Mouse (Mus musculus): Measurements from ENCODE around the gene Dnajc3. TPM values are rescaled to one million over a fixed set of nuclear protein-coding genes. Genes with fewer than 3 reads are reported as not detected.

The Dnajc3 gene
- polyA plus RNA-seq, 1 experiment from 2014 or later, result 73.5 TPM

DNA sequence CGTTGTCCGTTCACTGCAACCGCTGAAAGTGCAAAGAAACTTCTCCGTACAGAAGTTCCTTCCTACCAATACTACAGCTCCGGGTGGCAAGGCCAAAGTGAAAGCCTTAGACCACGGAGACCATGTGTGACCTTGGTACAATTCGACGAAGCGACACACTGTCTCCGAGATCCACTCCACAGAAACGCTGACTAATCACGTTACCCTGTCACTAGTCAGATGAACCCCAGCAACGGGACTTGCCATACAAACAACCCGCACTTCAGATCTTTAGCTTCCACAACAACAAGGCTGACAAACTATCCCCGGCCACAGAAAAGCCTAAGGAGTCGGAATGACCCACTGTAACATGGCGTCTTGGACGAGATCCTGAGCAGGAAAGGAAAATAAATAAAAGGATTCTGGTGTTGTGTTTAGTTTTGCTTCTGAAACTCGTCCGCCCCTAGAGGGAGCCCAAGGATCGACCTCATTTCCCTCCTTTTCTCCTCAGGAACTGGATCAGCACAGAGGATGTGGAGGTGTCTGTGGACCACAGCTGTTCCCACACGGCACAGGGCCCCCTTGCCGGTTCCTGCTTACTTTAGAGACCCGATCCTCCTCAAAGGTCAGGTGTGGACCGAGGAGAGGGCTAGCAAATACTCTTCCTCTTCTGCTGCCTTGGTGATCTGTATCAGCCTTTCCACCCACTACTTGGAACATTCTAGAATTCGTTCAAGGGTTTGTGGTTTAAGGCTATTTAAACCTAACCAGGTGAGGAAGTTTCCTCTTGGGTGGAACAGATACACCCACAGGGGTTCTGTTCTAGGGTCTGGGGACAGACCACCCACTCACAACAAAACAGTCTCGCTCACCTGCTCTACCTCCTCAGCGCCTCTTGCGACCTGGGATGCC lies 27.2 kb upstream of the Dnajc3 start:
- H3K27me3 ChIP-seq, result no peaks in the 10 kb centered on the region
- ChIA-PET POLR2A (no interaction called here), CTCF (interaction anchor here (0.7 to 0.9 kb wide), 2 partner anchors 67 to 90 kb away, joined by 3 to 4 read pairs; no protein-coding TSS in a partner anchor)
- in situ Hi-C loops (cut with MboI; ENCODE audit: low pct_unique_long_range_greater_than_20kb), result loop anchor here (5.0 kb wide), 1 partner anchor 57 kb away; no protein-coding TSS in a partner anchor
- peak; percentile 79 for TF ChIP-seq CTCF (IDR thresholded peaks at IDR 0.05)
- ATAC-seq (peak; percentile 71), DNase-seq (ENCODE audit: low read depth, low spot score) (no peak)

DNA sequence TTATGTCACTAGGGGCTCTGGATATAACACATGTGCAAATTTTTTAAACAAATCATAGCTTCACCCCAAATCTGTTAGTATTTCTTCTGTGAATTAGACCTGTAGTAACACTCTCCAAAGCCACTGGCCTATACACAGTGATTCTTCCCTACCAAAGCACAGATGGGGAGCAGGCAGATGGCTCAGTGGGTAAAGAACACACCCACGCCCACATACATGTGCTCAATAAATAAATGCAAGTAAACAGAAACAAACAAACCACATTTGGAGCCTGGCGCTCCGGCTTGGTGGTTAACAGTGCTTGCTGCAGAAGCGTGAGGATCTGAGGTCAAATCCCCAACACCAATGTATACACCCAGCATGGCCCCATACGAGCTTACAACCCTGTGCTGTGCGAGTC lies 26.3 kb upstream of the Dnajc3 start:
- no peak for DNase-seq (ENCODE audit: low read depth, low spot score)
- ChIA-PET CTCF (interaction anchor here (0.7 kb wide), 1 partner anchor 91 kb away, joined by 3 read pairs; no protein-coding TSS in a partner anchor), POLR2A (no interaction called here)
- ATAC-seq, result no peak
- no peak for TF ChIP-seq CTCF (IDR thresholded peaks at IDR 0.05)
- in situ Hi-C loops (cut with MboI; ENCODE audit: low pct_unique_long_range_greater_than_20kb), result loop anchor here (5.0 kb wide), 1 partner anchor 56 kb away; no protein-coding TSS in a partner anchor
- H3K27me3 ChIP-seq, result no peaks in the 10 kb centered on the region

DNA sequence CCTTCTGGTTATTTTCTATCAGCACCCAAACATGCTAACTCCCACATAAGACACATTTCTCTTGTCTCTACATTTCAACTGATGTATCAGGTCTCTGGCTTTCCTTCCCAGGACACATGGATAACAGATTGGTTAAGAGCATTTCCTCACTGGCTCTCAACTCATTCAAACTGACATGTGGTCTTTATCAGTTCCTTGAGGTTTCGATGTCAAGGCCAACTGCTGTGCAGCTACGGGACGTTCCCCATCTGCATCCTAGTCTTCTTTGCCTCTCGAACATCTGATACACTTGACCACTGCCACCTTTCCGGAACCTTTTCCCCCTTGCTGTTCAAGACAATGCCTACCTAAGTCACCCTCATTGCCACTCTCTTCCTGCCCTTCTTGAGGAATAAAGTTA lies 24.1 kb upstream of the Dnajc3 start:
- H3K27me3 ChIP-seq, result no peaks in the 10 kb centered on the region
- in situ Hi-C loops (cut with MboI; ENCODE audit: low pct_unique_long_range_greater_than_20kb), result loop anchor here (5.0 kb wide), 1 partner anchor 54 kb away; no protein-coding TSS in a partner anchor
- ATAC-seq, result no peak
- TF ChIP-seq CTCF (IDR thresholded peaks at IDR 0.05), result no peak
- ChIA-PET CTCF (no interaction called here), POLR2A (no interaction called here)
- DNase-seq (ENCODE audit: low read depth, low spot score), result no peak

DNA sequence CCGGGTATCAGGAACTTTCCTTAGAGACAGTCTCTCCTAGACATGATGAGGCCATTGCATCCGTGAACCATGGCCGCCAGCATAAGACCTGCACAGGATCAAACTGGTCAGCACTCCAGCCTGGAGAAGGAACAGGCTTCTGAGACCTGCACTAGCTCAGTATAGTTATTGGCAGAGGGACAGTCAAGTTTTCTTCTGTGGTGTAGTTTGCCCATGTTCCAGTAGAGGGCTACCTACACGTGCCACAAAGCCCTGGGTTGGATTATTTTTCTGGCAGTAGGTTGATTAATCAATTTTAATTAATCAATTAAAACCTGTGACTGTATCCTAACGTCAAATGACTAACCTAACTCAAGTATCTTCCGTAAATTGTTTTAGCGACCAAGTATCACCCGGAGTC lies 18.8 kb upstream of the Dnajc3 start:
- ATAC-seq (no peak), DNase-seq (ENCODE audit: low read depth, low spot score) (no peak)
- CTCF ChIA-PET, result no interaction called here
- POLR2A ChIA-PET, result no interaction called here
- H3K27me3 ChIP-seq, result no peaks in the 10 kb centered on the region
- in situ Hi-C loops (cut with MboI; ENCODE audit: low pct_unique_long_range_greater_than_20kb), result no loop called here
- no peak for TF ChIP-seq CTCF (IDR thresholded peaks at IDR 0.05)

DNA sequence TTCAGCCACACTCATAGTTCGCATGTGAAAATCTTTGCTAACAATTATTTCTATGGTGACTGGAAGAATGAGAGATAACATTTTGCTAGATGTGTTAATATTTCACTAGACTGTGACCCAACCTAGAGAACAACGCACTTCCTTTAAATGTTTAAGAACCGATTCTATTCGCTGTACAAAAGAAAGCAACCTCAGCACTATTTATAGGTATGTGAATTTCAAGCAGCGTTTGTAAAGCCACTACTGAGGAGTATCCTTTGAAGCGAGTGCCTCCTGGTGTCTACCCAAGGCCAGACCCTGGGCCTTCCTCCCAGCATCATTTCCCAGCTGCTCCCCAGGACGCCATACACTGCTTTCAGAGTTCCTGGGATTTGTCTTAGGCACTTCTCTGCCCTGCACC lies 17.1 kb upstream of the Dnajc3 start:
- in situ Hi-C loops (cut with MboI; ENCODE audit: low pct_unique_long_range_greater_than_20kb), result no loop called here
- no peak for DNase-seq (ENCODE audit: low read depth, low spot score)

DNA sequence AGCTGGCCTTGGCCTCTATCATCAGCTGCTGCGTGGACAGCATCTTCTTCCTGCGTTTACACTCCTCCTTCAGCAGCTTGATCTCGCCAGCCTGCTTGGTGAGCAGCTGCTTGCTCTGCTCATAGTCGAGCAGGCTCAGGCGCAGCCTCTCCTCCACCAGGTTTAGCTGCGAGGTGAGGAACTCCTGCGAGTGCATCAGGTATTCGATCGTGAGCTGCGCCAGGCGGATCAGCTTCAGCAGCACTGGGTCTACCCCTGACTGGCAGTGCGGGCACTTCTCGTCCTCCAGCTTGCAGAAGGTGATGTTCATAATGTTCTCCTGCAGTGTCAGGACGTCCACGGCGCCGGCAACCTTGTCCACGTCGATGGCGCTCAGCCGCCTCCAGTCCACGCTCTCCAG lies 15.5 kb upstream of the Dnajc3 start:
- in situ Hi-C loops (cut with MboI; ENCODE audit: low pct_unique_long_range_greater_than_20kb), result no loop called here
- ChIA-PET CTCF (no interaction called here), POLR2A (no interaction called here)
- no peaks in the 10 kb centered on the region for H3K27me3 ChIP-seq
- TF ChIP-seq CTCF (IDR thresholded peaks at IDR 0.05), result no peak
- DNase-seq (ENCODE audit: low read depth, low spot score), result no peak
- ATAC-seq, result no peak

More for the DNA sequence above, 17.1 kb upstream of the Dnajc3 start:
- H3K27me3 ChIP-seq, result no peaks in the 10 kb centered on the region
- ChIA-PET CTCF (no interaction called here), POLR2A (no interaction called here)
- no peak for ATAC-seq
- TF ChIP-seq CTCF (IDR thresholded peaks at IDR 0.05), result no peak

DNA sequence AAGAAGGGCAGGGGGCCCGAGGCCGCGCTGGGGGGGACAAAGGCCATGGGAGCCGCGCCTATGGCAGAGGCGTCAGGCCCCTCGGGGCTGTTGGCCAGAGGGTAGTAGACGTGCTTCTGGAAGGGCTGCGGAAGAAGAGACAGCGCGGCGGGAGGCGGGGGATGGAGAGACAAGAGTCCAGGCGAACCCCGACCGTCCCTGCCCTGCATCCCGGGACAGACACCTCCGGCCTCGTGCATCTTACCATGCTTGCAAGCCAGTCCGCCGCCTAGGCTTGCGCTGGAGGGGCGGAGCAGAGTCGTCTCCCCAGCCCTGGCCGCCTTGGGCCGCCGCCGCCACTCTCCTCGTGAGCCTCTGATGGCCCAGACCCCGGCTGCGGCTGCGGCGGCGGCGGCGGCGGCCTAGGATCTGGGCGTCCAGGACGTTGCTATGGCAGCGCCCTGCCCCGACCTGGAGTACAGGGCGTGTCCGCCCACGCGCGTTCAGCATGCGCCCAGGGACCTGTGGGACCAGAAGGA lies 15.1 kb upstream of the Dnajc3 start:
- ATAC-seq, result no peak
- no peaks in the 10 kb centered on the region for H3K27me3 ChIP-seq
- TF ChIP-seq CTCF (IDR thresholded peaks at IDR 0.05), result no peak
- no peak for DNase-seq (ENCODE audit: low read depth, low spot score)
- in situ Hi-C loops (cut with MboI; ENCODE audit: low pct_unique_long_range_greater_than_20kb), result no loop called here
- POLR2A ChIA-PET, result no interaction called here
- CTCF ChIA-PET, result interaction anchor here (1.2 kb wide), 1 partner anchor 48 kb away, joined by 3 read pairs; no protein-coding TSS in a partner anchor

DNA sequence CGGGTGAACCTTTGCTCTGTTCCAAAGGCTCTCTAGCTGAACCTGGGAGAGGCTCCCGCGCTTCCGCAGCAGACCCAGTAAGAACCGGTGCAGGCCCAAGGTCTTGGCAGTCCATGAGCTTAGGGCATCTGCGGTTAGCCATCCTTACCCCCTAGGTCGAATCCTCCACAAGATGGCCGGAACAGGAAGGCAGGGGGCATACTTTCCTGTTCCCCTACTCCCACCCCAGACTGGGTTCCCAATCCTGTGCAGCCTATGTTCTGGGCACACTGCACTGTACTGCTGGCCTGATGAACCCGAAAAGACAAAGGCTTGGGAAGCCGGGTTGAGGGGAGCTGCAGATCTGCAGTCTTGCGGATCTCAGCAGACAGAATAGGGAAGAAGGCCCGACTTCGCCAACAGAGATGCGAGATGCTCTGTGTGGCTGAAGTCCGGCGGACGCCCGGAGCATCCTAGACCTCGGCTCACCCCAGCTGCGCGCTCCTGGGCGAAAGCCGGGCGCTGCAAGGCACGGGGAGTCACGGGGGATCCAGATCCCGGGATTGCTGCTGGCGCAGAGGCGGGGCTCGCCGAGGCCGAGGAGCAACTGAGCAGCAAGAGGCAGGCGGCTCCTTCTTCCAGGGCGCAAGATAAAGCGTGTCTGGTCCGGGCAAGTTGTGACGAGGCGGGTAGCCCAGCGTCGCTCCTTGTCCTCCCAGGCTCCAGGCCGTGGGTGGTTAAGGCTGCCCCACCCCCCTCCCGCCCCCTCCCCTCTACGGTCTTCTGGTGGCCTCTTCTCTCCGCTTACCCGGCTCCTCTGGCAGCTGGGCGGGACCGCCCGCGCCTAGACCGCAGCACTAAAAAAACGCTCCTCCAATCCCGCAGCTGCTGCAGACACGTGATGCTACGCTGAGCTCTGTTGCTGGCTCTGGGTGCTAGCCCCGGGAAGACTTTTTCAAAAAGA lies 12.8 kb upstream of the Dnajc3 start, which contains the start of gene Dzip1:
Gene Dzip1, minus strand, starts transcription at position 788 of the 943 bp plus-strand sequence.
- H3K27me3 ChIP-seq, result no peaks in the 10 kb centered on the region
- peak; percentile 84 for ATAC-seq
- ChIA-PET CTCF (interaction anchor here (0.8 to 1.4 kb wide), 5 partner anchors 10 to 108 kb away, joined by 3 to 4 read pairs (median 3); no protein-coding TSS in a partner anchor), POLR2A (interaction anchor here (1.1 to 1.2 kb wide), 2 partner anchors 11 to 61 kb away, joined by 3 read pairs; no protein-coding TSS in a partner anchor)
- TF ChIP-seq CTCF (IDR thresholded peaks at IDR 0.05), result no peak
- no peak for DNase-seq (ENCODE audit: low read depth, low spot score)
- in situ Hi-C loops (cut with MboI; ENCODE audit: low pct_unique_long_range_greater_than_20kb), result no loop called here

DNA sequence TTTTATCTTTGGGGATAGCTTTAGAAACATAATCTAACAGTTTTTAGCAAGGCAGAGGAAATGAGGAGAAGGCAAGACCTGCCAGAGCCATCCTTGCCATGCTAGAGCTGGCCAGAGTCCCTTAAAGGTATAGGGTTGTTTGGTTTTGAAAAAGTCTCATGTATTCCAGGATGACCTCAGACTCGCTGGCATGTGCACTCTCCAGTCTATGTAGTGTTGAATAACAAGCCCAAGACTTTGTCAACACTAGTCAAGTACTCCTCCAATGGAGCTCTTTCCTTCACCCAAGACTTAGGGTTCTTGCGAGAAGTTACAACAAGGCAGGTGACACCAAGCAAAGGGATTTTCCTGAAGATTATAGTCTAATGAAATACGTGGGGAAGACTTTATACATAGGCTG lies 9.2 kb upstream of the Dnajc3 start:
- POLR2A ChIA-PET, result no interaction called here
- DNase-seq (ENCODE audit: low read depth, low spot score), result no peak

DNA sequence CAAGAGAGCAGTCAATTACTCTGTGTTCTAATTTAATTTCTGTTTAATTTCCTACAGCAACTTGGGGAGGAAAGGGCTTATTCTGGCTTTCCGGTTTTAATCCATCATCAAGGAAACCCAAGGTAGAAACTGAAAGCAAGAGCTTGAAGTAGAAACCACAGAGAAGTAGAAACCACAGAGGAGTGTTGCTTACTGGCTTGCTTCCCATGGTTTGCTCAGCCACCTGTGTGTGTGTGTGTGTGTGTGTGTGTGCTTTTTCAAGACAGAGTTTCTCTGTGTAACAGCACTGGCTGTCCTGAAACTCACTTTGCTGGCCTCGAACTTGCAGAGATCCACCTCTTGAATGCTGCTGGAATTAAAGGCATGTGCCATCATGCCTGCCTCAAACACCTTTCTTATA lies 8.0 kb upstream of the Dnajc3 start:
- ATAC-seq (no peak), DNase-seq (ENCODE audit: low read depth, low spot score) (no peak)
- in situ Hi-C loops (cut with MboI; ENCODE audit: low pct_unique_long_range_greater_than_20kb), result no loop called here
- no peaks in the 10 kb centered on the region for H3K27me3 ChIP-seq
- ChIA-PET POLR2A (no interaction called here), CTCF (no interaction called here)
- no peak for TF ChIP-seq CTCF (IDR thresholded peaks at IDR 0.05)

More for the DNA sequence above, 9.2 kb upstream of the Dnajc3 start:
- in situ Hi-C loops (cut with MboI; ENCODE audit: low pct_unique_long_range_greater_than_20kb), result no loop called here
- no peak for ATAC-seq
- H3K27me3 ChIP-seq, result no peaks in the 10 kb centered on the region
- no peak for TF ChIP-seq CTCF (IDR thresholded peaks at IDR 0.05)
- CTCF ChIA-PET, result no interaction called here
